Mouse (Mus musculus): ENCODE measurements around the gene Tgm2.

Tgm2 gene

DNA sequence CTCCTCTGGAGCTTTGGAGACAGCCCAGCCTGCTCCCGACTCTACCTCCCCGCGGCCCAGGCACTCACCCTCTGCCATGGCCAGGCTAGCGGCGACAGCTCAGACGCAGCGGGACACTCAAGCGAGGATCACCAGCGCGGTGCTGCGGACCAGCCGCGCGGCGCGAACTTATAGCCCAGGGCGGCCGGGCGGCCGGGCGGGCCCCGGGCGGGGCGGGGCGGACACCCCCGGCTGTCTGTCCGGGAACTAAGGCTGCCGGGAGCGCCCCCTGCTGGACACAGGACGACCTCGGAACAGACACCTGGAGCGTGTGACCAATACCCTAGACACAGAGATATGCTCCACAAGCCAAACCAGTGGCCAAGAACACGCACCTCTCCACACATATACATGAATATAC lies at the start of gene Tgm2:
TSS of gene Tgm2 (minus strand) at position 214 of the 400 bp plus-strand sequence.
- peak in 1 of 2 experiments; percentile 69 for DNase-seq (ENCODE audit: low spot score in 2 of 2)

DNA sequence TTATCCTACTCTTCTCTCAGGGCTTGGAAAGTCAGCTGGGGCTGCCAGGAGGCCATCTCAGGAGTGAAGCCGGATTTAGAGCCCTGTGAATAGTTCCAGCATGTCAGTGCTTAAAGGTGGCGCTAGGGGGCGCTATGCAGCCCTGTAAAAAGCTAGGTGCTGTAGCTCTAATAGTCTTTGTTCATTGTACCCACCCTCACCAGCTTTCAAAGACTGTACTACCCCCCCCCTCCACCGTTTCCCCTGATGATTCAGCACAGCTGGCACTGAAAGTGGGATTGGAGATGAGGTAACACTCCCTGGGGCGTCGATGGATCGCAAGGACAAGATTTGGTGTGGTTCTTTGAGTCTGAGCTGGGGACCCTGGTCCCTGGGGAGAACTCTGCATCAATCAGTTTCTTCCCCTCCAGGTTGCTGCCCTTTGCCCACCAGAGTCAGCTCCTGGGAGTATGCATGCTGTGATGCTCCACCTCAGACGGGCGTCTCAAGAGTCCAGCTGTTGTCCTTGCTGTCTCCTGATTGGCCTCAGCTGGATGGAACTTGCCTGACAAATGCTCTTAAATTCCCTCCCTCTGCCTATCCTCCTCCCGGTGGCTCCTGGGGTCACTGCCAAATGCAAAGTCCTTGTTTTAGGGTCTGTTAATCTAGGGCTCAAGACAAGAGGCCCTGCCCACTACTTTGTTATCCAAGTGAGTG lies 48.9 kb upstream of the Tgm2 start:
- DNase-seq (ENCODE audit: low spot score in 2 of 2), result peak in 1 of 2 experiments; percentile 47

DNA sequence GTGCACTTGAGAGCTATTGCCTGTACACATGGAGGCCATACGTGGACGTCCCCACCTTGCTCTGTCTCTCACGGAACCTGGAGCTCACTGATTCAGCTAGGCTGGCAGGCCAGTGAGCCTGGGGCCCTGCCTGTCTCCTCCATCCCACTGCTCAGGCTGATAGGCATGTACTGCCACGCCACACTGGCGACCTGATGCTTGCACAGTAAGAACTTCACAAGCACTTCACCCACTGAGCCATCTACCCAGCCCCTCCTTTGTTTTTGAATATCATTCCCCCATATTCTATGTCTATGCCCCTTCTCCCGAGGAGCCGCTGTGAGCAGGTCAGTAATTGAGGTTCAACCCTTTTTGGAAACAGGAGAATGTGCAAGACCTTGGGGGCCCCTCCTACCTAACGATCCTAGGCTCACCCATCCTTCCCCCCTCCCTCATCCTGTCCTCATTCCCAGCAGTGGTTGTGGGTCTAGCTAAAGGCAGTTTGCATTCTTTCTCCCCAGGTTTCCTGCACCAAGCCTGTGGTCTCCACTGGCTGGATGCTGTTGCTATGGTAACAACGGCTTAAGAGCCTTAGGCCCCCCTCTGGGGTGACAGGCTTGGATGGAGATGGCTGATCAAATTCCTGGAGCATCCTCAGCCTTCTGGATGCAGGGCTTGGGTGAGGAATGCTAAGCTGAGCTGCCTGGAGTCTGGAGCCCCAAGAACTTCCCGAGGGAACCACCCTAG lies 47.5 kb upstream of the Tgm2 start:
- no peak for DNase-seq (ENCODE audit: low spot score in 2 of 2)

DNA sequence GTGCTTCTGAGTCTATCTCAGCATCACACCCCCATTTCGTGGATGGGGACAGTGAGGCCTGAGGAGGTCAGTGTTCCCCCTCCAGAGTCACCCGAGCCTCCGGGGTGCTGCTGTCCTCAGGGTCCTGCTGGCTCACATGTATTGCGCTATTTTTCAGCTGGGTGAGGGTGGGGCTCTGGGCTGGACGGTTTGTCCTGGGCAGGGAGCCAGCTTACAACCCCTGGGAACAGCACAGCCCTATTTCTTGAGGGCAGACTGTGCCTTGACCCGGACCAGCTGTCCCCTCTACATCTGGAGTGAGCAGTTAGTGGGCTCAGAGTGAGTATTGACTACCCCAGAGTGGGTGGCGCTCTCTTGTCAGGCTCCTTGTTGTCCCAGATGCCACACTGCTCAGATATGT lies 44.9 kb upstream of the Tgm2 start:
- no peak for DNase-seq (ENCODE audit: low spot score in 2 of 2)

DNA sequence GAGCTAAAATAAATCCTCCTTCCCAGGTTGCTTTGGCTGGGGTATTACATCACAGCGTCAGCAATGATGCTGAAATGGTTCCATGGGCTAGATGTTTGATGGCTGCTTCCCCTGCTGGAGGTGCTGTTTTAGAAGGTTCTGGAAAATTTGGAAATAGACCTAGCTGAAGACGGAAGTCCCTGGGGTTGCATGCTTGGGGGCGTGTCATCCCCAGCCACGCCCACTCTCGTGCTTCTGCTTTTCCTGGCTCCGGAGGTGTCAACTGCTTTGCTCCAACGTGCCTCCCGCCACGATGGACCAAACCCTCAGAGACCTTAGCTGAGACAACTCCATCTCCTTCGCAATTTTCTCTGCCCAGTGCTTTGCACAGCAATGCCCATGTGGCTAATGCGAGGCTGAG lies 43.2 kb upstream of the Tgm2 start:
- DNase-seq (ENCODE audit: low spot score in 2 of 2), result no peak

DNA sequence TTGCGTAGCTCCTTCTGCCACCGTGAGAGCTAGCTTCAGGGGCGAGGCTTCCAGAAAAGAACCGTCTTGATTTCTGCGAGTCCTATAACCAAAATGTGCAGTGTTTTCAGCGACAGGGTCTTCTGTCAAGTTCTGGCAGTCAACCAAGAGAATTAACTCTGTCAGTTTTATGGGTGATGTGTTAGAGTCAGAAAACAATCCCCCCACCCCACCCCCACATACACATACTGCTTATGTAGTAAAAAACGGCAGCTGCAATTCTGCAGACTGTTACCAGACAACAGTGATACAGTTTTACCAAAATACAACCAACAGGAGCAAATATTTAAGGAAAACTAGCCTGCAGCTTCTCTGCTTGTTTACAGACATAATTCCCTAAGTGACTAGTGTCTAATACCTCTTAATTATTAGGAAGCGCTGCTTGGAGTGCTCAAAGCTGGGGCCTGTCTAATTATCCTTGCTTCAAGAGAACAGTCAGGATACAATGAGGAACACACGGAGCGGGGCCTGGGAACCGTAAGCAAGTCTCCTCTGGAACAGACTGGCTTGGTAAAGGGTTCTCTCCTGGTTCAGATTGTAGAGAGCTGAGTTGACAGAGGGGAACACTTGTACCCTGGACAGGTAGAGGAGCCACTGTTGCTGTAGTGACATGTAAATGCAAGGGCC lies 40.1 kb upstream of the Tgm2 start:
- DNase-seq (ENCODE audit: low spot score in 2 of 2), result no peak

DNA sequence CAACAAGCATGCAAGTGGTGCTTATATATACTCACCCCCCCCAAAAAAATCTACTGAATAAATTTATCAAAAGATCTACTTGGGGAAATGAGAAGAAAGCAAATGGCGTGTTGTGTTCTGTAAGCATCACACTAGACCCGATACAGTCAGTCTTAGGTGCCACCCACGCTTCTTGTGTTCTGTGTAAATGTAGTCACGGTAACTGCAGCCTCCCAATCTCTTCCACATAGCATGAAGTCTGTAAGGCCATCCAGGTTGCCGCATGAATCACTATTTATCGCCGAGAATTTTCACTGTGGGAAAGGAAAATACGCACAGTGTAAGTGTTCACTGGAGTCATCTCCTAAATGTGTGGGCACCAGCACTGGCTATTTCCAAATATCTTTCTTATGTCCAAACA lies 37.0 kb upstream of the Tgm2 start:
- DNase-seq (ENCODE audit: low spot score in 2 of 2), result no peak

DNA sequence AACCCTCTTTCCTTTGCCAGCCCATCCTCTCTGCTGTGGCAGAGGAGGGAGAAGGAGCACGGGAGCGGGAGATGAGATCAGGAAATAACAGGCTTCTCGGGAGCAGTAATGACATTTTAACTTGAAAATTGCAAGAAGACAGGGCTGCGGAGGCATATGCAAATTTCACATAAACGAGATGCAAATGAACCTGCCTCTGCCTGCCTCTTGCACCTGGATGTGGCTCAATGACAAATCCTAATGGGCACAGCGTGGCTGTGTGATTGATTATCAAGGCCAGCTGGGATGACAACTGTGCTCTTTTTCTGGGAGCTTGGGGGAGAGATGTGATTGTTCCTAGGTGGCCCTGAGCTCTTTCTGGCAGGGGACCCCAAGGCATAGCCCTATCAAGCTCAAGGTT lies 35.7 kb upstream of the Tgm2 start:
- DNase-seq (ENCODE audit: low spot score in 2 of 2), result no peak

DNA sequence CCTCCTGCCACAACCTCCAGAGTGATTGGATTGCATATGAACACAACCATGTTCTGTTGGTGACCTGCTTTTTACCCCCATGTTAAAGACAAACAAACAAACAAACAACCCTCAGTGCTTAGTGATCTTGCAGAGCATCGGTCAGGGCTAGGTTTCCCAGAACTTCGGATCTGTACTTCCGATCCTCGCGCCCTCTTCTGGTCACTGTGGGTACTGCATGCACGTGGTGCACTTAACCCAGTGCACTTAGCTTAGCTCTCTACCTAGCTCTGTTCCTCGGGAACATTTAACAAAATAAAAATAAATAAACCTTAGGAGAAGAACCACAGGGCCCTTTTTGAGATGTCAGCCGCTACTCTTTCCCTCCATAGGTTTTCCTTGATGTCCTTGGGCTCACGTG lies 34.6 kb upstream of the Tgm2 start:
- DNase-seq (ENCODE audit: low spot score in 2 of 2), result peak in 1 of 2 experiments; percentile 65

DNA sequence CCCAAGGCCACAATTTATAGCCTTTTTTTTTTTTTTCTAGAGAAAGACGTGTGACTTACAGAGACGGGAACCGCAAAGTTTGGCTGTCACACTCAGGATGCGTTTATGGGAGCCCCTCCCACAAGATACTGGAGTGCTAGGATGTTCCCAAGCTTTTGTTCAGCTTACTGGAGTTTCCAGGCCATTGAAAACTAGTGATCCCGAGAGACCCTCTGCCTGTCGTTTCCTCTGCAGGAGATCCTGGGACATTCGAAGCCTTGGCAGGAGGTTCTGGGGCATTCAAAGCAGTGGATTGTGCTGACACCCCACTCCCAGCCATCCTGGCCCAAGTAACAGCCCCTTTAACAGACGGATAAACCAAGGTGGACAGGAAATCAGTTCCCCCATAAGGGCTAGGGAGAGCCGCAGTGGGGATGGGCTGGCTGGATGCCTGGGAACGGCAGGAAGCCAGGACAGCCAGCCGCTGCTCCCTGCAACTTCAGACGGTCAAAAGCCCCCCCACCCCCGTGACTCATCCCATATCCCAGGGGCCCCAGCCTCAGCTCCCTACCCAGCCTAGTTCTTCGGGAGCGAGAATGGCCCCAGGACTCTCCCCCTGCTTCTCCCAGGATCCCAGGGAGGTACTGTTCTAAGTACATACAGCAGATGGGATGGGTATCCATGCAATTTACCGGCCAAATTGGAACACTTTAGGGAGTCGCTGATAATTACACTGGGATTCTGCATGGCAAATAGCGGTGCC lies 33.3 kb upstream of the Tgm2 start:
- no peak for DNase-seq (ENCODE audit: low spot score in 2 of 2)

DNA sequence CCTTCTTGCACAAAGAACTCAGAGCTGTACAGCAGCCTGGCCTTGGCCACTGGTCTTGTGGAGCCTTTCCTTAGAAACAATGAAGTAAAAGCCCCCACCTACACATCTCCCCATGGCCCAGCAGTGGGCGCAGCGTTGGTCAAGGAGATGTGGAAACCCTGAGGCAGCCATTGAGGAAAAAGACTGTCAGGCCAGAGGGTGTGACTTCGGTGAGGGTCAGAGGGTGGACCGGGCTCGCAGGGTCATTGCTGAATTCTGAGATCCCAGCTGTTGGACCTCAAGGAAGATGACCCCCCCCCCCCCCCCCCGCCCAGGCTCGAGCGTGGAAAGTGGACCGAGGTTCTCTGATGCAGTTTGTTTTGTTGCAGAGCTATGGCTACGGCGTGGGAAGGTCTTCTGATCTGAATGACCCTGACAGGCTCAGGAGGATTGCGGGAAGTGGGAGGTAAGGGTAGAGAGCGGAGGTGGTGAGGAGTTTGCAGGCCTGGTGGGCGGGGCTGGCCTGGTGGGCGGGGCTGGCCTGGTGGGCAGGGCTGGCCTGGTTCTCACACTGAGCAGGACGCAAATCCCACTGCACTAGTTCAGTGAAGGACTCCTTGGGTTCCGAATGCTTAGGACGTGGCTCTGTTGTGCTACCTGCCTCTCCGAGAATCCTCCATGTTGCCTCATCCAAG lies 32.6 kb upstream of the Tgm2 start:
- DNase-seq (ENCODE audit: low spot score in 2 of 2), result no peak

DNA sequence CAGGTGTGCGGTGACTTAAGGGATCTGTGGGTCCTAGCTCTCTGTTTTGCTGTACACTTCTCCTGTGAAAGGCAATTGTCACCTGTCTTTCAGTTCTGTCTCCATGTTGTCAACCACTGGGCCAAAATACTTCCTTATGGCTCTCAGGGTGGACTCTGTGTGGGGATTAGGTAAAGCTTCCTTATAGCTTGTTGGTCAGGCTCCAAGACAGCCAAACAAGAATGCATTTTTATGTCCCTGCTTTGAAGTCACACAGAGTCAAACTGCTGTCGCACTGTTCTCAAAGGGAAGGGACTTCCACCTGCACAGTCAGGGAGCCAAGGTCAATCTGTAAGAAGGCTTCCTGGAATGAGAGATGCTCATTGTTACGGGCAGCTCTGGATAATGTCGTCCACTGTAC lies 31.9 kb upstream of the Tgm2 start:
- DNase-seq (ENCODE audit: low spot score in 2 of 2), result no peak

DNA sequence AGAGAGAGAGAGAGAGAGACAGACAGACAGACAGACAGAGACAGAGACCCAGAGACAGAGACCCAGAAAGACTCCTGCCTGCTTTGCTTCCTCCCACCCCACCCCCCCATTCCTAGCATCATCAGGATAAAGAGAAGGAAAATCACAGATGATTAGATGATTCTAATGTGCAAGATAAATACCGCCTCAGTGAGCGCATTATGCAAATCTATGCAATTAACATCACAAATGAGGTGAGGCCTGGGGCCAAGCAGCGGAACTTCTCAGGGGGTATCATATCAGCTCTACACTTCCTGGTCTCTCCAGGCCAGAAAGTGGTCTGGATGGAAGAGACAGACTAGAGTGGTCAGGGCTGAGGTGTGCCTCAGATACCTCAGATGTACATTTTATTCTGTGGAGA lies 31.3 kb upstream of the Tgm2 start:
- no peak for DNase-seq (ENCODE audit: low spot score in 2 of 2)

DNA sequence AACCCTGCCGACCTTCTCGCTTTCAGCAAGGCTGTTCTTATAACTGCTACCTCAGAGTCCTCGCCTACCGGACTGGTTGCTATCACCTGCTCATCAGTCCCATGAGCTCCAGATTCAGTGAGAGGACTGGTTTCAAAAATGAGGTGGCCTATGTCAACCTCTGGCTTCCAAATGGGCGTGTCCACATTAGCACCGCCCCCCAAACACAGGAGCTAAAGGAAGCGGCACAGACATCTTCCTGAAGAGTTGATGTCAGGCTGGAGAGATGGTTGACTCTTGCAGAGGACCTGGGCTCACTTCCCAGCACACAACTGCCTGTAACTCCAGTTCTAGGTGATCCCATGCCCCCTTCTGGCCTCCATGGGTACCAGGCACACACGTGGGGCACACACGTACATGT lies 30.5 kb upstream of the Tgm2 start:
- DNase-seq (ENCODE audit: low spot score in 2 of 2), result no peak

DNA sequence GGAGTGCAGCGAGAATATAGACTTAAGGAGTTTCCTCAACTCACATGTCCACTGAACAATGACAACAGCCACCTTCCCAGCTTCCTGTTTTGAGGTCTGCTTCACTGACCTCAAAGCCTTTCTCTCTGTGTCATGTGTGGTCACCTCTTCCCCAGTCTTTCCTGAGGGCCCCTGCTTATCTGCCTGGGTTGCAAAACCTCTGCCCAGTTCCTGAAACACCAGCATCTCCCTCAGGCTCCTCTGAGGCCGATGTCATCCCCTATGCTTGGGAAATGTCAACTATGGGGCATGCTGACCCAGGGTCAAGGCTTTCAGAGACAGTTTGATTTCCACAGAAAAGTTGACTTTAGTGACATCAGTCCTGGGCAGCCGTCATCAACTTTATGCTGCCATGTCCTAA lies 29.2 kb upstream of the Tgm2 start:
- DNase-seq (ENCODE audit: low spot score in 2 of 2), result no peak

DNA sequence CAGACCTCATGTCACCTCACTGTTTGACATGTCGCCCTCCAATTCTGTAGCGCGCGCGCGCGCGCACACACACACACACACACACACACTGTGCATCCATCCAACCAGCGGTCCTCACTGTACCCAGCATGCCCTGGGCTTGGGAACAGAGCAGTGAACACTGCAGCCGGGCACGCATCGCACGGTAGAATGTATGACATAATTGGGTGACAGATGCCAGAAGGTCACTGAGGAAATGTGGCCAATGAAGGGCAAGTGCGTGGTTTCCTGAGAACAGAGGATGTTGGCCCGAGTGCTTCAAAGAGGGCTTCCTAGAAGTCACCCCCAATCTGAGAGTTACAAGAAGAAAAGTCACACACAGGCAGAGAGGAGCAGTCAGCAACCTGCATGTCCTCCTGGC lies 28.7 kb upstream of the Tgm2 start:
- no peak for DNase-seq (ENCODE audit: low spot score in 2 of 2)

DNA sequence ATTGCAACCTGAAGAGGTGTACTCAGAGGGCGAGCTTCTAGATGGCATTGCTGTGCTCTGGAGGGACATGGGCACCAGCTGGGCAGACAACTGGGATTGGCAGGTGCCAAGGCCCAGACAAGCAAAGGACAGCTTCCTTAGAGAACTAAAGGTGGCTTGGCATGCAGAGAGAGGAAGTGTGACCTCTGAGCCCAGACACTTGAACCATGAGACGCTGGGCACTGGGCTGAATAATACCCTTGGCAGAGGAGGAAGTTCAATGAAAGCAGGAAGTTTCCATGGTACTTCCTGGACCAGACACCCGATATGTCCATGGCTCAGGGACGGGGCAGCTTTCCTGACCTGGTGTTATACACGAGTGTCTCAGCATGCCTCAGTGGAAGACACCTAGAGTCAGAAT lies 28.2 kb upstream of the Tgm2 start:
- DNase-seq (ENCODE audit: low spot score in 2 of 2), result no peak

DNA sequence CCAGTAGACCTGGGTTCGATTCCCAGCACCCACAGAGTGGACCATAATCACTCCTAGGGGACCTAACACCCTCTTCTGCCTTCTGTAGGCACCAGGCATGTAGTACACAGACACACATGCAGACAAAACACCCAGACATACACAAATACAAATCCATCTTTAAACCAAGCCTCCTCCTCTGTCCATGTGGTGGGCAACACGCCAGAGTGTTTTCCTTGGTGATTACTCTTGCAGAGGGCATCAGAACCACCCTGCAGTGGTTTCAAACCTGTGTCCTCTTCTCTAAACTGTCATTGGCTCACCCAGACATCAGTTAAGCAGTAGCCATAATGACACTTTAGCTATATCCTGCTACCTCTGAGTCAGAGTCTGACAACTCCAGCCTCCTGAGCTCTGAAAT lies 24.2 kb upstream of the Tgm2 start:
- DNase-seq (ENCODE audit: low spot score in 2 of 2), result no peak

DNA sequence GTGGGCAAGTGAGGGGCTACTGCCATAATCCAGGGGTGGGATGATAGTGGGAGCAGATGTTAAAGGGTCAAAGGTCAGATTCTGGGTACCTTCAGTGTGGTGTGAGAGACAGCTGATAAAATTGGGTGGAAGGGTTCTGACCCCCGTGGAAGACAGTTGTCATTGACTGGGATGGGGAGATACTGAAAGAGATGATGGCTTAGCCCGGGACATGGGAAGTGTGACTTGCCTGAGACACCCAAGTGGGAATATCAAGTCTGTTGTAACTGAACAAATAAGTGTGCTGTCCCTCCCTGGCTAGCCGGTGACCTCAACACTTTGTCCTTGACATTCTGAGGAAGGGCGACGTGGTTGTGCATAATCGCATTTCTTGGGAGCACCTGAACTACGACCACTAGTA lies 23.5 kb upstream of the Tgm2 start:
- DNase-seq (ENCODE audit: low spot score in 2 of 2), result no peak

DNA sequence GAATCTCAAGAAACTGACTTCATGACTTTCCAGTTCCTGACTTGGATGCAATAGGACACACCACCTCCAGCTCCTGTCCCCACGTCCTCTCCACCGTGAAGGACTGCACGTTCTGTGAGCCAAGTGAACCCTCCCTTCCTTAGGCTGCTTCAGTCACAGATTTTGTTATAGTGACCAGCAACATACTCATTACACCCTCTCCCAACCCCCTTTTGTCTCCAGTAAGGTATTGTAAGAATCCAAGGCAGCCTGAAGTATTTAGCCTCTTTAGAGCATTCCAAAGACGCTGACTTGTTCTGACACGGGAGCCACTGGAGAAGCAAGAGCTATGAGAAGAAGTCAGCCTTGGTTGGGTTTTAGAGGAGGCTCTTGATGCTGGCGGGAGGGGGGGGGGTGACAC lies 23.1 kb upstream of the Tgm2 start:
- DNase-seq (ENCODE audit: low spot score in 2 of 2), result no peak

DNA sequence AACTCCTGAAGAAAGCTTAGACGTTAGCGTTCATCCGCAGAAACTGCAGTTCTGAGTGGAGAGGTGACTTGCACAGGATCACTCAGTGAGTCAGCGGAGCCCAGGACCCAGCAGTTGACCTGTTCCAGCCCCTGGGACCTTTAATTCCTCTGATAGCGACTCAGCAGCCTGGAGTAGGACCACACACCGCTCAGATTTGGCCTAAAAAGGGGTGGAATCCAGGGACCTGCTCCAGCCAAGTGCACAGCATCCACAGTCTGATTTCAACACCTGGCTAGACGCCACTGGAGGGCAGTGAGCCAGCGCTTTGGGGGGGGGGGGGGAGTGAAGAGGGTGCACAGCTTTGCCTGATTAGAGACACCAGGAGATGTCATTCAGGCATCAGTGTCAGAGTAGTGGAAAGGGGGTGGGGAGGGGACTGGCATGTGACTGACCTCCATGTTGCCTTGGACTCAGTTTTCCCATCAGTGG lies 22.5 kb upstream of the Tgm2 start:
- DNase-seq (ENCODE audit: low spot score in 2 of 2), result no peak
